Mouse (Mus musculus): ENCODE results near the gene Fam3c. TPM values are rescaled to one million over a fixed set of nuclear protein-coding genes. Genes with fewer than 3 reads are reported as not detected.
"Not testable (repeated sequence)": the region's sequence is repeated elsewhere in the genome, so short reads cannot be mapped to it uniquely, and the experiment has no call there.

The Fam3c gene
- polyA plus RNA-seq, 1 experiment from 2014 or later = 89.4 TPM

DNA sequence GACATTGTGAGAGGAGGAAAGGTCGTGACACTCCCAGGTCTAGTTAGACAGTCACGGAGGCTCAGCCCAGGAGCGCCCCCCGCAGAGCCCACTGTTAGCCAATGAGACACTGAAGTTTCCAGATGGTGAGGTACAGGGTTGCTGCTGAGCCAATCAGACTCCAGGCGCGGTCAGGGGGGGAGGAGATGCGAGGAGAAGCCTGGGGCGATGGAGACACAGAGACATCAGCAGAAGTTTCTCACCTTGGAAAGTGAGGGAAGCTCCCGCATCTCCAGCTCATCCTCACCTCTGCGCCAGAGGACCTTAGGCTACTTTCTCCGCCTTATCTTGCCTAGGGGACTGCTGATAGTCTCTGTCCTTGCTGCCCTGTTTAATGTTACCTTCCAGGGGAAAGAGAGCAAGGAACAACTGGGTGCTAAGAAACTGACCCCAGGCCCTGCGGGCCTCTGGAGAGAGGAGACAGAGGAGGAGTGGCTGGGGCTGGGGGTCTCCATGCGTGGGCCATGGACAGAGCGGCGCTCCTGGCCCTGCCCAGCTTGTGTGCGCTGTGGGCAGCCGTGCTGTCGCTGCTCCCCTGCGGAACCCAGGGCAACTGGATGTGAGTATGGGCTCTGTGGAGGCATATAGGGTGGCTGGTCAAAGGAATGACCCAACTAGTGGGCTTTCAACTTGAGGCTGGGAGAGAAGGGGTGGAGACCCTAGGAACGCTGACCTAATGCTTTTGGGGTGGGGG lies 67.9 kb downstream of the Fam3c start, which contains the start of gene Wnt16:
Gene Wnt16 (plus strand): TSS at position 224 of the 733 bp plus-strand sequence.
- 2% methylated on average over 20 of the region's 20 CpGs for WGBS
- Histone ChIP-seq H3K36me3 (no peaks in the 10 kb centered on the region), H3K27me3 (peaks cover 49% of the 10 kb centered on the region), H3K9ac (peak within 1 kb of the TSS; percentile 23; the same call in 1 of the 2 replicates), H3K4me1 (replicated peaks) (peaks cover 23% of the 10 kb centered on the region), H3K4me2 (peak within 1 kb of the TSS; percentile 69), H3K27ac (replicated peaks) (no peak within 1 kb of the TSS), H3K4me3 (peak within 1 kb of the TSS; percentile 40), H3K9me3 (no peaks in the 10 kb centered on the region)
- ATAC-seq (ENCODE audit: low FRiP score, low read depth) = peak; percentile 73

DNA sequence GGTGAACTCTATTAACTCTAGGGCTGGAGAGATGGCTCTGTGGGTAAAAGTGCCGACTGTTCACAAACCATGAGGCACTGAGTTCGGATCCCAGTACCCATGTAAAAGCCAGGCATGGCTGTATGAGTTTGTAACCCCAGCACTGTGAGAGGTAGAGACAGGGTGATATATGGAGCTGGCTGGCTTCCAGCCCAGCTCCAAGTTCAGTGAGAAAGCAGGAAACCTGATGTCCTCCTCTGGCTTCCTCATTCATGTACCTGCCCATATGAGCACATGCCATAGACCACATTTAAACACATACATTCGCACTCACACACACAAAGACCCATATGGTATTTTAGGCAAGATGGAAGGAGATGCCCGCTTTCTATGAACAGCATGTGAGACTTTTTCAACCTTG lies 73.6 kb downstream of the Fam3c start:
- ATAC-seq (ENCODE audit: low FRiP score, low read depth) = no peak
- Histone ChIP-seq H3K9ac (no peak overlapping the region), H3K4me1 (replicated peaks) (peaks cover 9% of the 10 kb centered on the region; the same call in 1 of the 2 replicates), H3K9me3 (no peaks in the 10 kb centered on the region), H3K4me3 (no peak overlapping the region), H3K27me3 (peaks cover 12% of the 10 kb centered on the region; the same call in 1 of the 2 replicates), H3K27ac (replicated peaks) (no peak overlapping the region), H3K36me3 (no peaks in the 10 kb centered on the region), H3K4me2 (no peak overlapping the region)
- 94% methylated on average over 4 of the region's 4 CpGs for WGBS

DNA sequence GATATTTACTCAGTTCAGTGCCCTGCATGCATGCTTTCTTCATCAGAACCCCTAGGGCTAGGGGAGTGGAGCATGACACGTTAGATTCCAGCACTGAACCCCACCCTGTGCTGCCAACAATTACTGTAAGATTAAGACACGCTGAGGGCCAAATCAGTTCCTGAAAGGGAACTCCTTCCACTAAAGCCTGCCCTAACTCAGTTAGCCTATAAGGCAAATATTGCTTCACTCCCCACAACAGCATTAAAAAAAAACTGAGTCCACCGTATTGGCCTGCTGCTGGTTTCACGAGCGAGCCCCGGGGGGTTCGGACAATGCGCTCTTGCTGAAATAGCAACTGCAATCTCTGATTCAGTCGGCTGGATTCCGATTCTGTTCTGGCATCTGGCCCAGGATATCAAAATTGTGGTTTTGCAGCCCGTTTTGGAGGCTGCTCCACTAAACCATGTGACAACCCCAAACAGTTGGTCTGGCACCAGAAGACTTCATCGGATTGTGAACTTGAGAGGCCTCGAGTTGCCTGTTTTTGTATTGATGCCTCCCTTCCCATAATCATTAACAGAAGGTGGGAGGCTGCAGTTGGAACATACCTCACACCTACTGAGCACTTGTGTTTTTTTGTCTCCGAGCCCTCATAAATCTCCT lies 75.7 kb downstream of the Fam3c start:
- Histone ChIP-seq H3K9ac (no peak overlapping the region), H3K27ac (replicated peaks) (no peak overlapping the region), H3K4me1 (replicated peaks) (peaks cover 9% of the 10 kb centered on the region; the same call in 1 of the 2 replicates), H3K27me3 (no peaks in the 10 kb centered on the region), H3K36me3 (no peaks in the 10 kb centered on the region), H3K9me3 (no peaks in the 10 kb centered on the region), H3K4me3 (no peak overlapping the region), H3K4me2 (peak overlapping the region; percentile 19; the same call in 1 of the 2 replicates)
- 53% methylated on average over 14 of the region's 14 CpGs for WGBS
- ATAC-seq (ENCODE audit: low FRiP score, low read depth) = no peak

DNA sequence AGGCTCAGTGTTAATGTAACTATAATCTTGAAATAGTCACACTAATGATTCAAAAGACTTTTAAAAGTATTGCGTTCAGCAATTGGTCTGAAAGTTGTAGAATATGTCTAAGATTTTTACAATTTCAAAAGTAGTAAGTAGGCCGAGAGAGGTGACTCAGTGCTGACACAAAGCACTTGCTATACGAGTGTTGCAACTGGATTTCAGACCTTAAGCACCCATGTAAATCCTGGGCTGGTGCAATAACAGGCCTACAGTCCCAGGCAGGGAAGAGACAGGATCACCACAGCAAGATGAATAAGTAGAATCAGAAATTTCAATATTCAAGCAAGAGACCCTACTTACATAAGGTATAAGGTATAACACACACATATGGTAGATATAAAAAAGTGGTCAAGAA lies 78.1 kb downstream of the Fam3c start:
- Histone ChIP-seq H3K9me3 (no peaks in the 10 kb centered on the region), H3K36me3 (no peaks in the 10 kb centered on the region), H3K27ac (replicated peaks) (no peak overlapping the region), H3K4me1 (replicated peaks) (peaks cover 9% of the 10 kb centered on the region; the same call in 1 of the 2 replicates), H3K4me2 (no peak overlapping the region), H3K9ac (no peak overlapping the region), H3K27me3 (no peaks in the 10 kb centered on the region), H3K4me3 (no peak overlapping the region)
- no peak for ATAC-seq (ENCODE audit: low FRiP score, low read depth)
- 92% methylated on average over 3 of the region's 3 CpGs for WGBS

DNA sequence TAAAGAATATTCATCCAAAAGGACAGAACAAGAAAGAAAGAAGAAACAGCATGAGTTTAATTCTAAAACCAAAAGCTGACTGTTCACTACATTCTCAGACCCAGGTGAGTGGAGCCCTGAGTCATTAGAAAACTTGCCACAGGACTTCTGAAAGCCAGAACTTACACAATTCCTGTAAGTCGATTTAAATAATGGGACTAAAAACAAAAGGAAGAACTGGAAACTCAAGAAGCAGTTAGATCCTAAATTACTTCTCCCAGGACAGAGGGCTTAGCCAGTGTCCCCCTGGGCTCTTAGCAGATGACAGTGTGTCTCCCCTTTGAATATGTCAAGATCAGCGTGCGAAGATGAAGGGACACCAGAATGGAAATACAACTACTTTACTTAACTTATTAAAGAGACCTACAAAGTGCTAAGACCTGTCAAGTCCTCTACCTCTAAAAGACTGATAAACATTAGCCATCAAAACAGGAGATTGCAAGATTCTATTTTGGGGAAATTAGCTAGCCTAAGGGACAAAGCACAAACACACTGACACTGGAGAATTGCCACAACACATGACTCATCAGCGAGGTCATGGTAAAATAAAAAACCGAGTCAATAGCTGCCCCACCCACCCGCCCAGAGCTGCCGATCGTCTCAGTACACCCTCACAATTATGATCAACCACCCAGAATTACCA lies 86.1 kb downstream of the Fam3c start:
- H3K4me2 ChIP-seq = no peak overlapping the region
- H3K9ac ChIP-seq = no peak overlapping the region
- H3K9me3 ChIP-seq = no peaks in the 10 kb centered on the region
- H3K27me3 ChIP-seq = no peaks in the 10 kb centered on the region
- 82% methylated on average over 8 of the region's 8 CpGs for WGBS
- H3K36me3 ChIP-seq = no peaks in the 10 kb centered on the region
- no peak overlapping the region for H3K4me3 ChIP-seq
- ATAC-seq (ENCODE audit: low FRiP score, low read depth) = no peak
- no peak overlapping the region for H3K27ac ChIP-seq (replicated peaks)
- H3K4me1 ChIP-seq (replicated peaks) = no peaks in the 10 kb centered on the region

DNA sequence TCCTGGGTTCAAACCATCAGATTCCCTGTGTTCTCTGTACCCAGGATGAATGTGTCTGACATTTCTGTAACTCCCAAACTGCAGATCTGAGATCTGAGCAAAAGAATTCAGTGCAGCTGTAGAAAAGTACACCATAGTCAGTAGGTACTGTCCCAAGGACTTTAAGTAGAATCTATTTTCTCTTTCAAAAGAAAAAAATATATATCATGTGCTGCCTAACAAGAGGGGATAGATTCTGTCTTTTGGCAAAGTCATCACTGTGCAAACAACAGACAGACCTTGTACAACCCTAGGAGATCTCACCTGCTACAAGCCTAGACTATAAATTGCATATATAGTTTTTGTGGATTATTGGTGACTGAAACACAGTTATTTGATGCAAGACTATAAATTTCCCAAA lies 87.4 kb downstream of the Fam3c start:
- Histone ChIP-seq H3K36me3 (no peaks in the 10 kb centered on the region), H3K4me2 (no peak overlapping the region), H3K27ac (replicated peaks) (no peak overlapping the region), H3K9me3 (no peaks in the 10 kb centered on the region), H3K4me1 (replicated peaks) (no peaks in the 10 kb centered on the region), H3K27me3 (no peaks in the 10 kb centered on the region), H3K4me3 (no peak overlapping the region), H3K9ac (no peak overlapping the region)
- ATAC-seq (ENCODE audit: low FRiP score, low read depth) = no peak

DNA sequence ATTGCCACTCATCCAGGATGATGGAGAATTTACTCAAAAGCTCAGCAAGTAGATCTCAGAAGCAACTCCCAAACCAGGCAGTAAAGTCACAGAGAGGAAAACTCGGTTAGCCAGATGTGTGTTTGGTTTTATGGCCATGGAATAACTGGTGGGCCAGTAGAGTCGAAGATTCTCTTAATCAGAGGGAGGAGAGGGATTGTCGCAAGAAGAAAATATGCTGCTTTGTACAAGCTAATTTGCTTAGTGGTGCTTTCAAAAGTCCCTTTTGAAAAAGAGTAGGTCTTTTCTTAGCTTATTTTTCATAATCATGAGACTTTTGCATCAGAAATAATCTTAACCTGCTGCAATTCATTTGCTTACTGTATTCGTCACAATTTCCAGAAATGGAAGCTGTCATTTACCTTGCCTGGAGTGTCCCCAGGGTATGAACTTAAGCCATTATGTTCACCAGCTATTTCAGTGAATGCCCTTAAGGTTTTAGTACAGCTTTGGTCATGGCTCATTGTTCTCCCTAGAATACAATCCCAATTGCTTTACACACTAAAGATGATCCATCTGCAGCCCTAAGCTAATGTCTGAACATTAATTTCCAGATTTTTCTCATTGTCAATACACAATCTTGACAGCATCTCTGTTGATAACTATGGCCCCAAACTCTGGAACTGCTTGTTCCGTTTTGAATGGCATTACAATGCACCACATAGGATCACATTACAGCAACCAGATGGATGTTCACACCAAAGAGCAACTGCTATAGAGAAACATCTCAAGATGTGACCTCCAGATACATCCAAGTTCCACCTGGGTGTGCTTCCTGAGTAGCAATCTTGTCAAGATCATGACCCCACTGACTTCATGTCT lies 88.0 kb downstream of the Fam3c start:
- no peaks in the 10 kb centered on the region for H3K9me3 ChIP-seq
- H3K4me3 ChIP-seq = no peak overlapping the region
- no peak for ATAC-seq (ENCODE audit: low FRiP score, low read depth)
- no peak overlapping the region for H3K27ac ChIP-seq (replicated peaks)
- no peak overlapping the region for H3K9ac ChIP-seq
- H3K27me3 ChIP-seq = no peaks in the 10 kb centered on the region
- no peaks in the 10 kb centered on the region for H3K4me1 ChIP-seq (replicated peaks)
- no peaks in the 10 kb centered on the region for H3K36me3 ChIP-seq
- no peak overlapping the region for H3K4me2 ChIP-seq
- 71% methylated on average over 5 of the region's 5 CpGs for WGBS

DNA sequence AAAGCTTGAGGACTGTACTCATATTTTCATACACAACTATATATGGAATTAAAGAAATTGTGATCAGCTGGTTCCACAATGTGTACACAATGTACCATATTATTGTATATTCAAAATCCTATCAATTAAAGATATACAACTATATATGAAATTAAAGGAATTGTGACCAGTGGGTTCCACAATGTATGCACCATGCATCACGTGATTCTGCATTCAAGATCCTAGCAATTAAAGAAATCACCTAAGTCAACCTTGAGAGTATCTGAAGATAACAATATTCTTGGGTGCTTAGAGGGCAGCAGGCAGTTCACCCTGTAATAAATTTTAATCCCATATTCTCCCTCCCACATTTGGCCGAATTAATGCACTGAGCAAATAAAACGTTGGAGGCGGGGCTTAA lies 90.0 kb downstream of the Fam3c start:
- ATAC-seq (ENCODE audit: low FRiP score, low read depth) = no peak
- Histone ChIP-seq H3K27ac (replicated peaks) (no peak overlapping the region), H3K4me2 (no peak overlapping the region), H3K36me3 (no peaks in the 10 kb centered on the region), H3K4me1 (replicated peaks) (no peaks in the 10 kb centered on the region), H3K4me3 (no peak overlapping the region), H3K9ac (no peak overlapping the region), H3K27me3 (no peaks in the 10 kb centered on the region), H3K9me3 (no peaks in the 10 kb centered on the region)
- WGBS = 82% methylated on average over 4 of the region's 4 CpGs

DNA sequence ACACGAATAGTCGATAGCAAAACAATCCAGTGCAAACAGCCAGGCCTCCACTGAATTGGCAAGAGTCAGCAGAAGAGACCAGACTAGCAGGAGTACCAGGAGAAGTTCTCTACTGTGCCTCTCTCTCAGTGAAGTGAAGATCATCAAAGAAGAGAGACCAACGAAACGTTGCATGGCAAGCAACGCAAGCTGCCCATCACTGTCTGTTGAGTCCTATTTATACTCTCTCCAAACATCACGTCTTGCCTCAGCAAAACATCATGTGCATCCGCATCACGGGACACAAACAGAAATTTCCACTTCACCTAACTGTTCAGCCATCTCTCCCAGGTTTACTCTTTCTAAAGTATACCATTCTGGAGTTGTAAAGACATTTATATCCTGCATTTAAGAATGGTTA lies 91.9 kb downstream of the Fam3c start:
- not testable (repeated sequence) for H3K4me3 ChIP-seq; H3K27me3 ChIP-seq; H3K36me3 ChIP-seq; H3K9ac ChIP-seq; H3K4me1 ChIP-seq (replicated peaks); H3K27ac ChIP-seq (replicated peaks); H3K9me3 ChIP-seq; H3K4me2 ChIP-seq; ATAC-seq (ENCODE audit: low FRiP score, low read depth)
- 90% methylated on average over 8 of the region's 8 CpGs for WGBS

DNA sequence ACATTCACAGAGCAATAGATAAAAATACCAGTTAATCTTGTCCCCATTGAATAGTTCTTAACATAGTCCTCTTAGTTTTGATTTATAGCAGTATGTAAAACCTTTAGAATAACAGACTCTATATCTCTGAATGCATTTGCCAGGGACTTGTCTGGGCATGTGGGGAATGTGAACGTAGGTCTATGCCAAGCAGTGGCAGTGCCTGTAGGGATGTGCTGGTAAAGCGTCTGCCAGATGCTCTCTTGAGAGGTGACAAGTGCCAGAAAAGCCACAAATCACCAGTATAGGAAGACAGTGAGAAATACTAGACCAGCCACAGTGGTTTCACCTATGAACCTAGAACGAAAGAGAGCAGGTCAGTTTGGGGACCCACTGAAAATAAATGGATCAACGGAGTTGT lies 93.5 kb downstream of the Fam3c start:
- no peaks in the 10 kb centered on the region for H3K36me3 ChIP-seq
- H3K4me1 ChIP-seq (replicated peaks) = no peaks in the 10 kb centered on the region
- H3K4me3 ChIP-seq = no peak overlapping the region
- no peak for ATAC-seq (ENCODE audit: low FRiP score, low read depth)
- H3K9me3 ChIP-seq = no peaks in the 10 kb centered on the region
- no peak overlapping the region for H3K4me2 ChIP-seq
- WGBS = 64% methylated on average over 4 of the region's 4 CpGs
- H3K27me3 ChIP-seq = no peaks in the 10 kb centered on the region
- no peak overlapping the region for H3K9ac ChIP-seq
- no peak overlapping the region for H3K27ac ChIP-seq (replicated peaks)

DNA sequence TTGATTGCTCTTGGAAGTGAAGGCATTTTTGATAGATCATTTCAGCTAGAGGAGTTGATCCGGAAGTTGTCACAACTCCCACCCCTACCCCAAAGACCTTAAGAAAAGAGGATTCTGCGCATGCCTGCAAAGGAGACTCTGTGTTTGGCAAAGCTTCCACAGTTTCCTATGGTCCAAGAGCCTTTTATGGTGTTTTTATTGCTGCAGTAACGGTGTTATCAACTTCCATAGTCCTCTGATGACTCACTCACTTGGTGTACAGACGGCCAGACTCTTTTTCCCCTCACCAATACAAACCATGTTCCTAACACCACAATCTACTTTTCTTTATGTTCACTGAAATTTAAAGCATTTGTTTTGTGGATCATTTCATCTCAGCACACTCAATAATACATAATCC lies 97.3 kb downstream of the Fam3c start:
- no peaks in the 10 kb centered on the region for H3K36me3 ChIP-seq
- no peaks in the 10 kb centered on the region for H3K9me3 ChIP-seq
- no peak overlapping the region for H3K9ac ChIP-seq
- H3K27me3 ChIP-seq = no peaks in the 10 kb centered on the region
- H3K4me1 ChIP-seq (replicated peaks) = no peaks in the 10 kb centered on the region
- ATAC-seq (ENCODE audit: low FRiP score, low read depth) = no peak
- no peak overlapping the region for H3K4me2 ChIP-seq
- WGBS = 91% methylated on average over 4 of the region's 4 CpGs
- no peak overlapping the region for H3K27ac ChIP-seq (replicated peaks)
- no peak overlapping the region for H3K4me3 ChIP-seq

All from hindbrain, embryonic 15.5 days (tissue).